Mouse (Mus musculus): Measurements from ENCODE around the gene Tbx18.

The Tbx18 gene

DNA sequence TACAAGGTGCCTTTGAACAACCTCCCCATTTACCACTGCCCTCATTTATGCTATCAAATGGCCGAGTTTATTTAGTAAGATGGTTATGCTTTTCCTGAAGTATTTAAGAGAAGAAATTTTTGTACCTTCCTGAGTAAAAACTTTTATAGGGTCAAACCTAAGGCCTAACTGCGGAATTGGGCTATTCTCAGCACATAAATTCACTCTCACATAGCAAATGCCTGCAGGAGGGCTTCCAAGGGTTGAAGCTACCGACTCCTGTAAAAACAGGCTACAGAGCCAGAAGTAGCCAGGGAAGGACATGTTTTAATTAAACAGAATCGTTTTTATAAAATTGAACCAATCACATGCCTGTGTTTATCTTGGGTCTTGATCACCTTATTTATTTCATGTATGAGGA is 20.7 kb downstream of the Tbx18 start:
- CTCF ChIA-PET, result no interaction called here

DNA sequence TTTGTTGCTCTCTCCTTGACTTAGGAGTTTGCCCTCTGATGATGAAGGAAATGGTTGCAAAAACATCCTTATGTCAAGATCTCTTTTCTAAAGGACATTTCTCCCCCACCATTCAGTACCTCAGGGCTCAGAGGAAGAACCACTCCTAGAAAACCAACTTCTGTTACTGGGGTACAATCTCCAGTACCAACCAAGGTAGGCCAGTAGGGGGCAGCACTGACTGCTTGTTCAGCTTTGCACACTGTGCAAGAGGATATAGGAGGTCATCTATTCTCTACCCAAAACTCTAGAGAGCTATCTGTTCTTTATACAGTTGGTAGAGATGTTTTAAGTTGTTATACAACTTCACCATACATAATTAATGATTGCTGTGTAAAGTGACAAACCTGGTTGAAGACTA is 22.9 kb downstream of the Tbx18 start:
- CTCF ChIA-PET, result no interaction called here

DNA sequence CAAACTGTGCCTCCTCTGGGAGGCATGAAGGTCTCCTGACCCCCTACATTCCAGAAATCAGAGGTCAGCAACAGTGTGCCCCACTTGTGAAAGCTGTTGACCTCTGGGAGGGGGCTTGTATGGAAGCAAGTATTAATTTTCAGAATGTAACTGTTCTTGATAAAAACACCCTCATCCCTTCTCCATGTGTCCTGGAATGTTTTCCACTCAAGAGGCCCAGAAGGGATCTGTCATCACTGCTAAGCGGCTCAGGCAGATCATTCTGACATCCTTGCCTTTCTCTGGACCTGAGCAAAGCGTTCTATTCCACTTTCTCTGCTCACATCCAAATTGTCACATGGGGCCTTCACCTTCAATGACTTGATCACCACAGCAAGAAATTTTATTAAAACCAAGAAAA is 28.8 kb downstream of the Tbx18 start:
- CTCF ChIA-PET, result no interaction called here

DNA sequence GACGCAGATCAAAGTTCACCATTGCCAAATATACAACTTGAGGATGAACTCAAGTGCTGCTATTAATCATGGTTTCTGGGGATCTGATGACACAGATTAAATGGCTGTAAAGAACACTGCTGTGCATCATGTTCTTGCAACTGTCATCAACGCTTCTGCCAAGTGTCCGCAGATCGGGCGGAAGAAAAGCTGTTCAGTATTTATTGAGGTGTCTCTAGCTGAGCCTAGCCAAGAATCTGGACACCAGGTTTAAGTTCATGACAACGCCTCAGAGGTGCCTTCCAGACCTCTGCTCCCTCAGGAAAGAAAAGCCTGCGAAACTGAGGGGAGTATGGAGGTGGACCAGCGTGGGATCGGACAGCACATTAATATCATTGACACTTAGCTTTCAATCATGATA is 44.1 kb downstream of the Tbx18 start:
- CTCF ChIA-PET, result no interaction called here

DNA sequence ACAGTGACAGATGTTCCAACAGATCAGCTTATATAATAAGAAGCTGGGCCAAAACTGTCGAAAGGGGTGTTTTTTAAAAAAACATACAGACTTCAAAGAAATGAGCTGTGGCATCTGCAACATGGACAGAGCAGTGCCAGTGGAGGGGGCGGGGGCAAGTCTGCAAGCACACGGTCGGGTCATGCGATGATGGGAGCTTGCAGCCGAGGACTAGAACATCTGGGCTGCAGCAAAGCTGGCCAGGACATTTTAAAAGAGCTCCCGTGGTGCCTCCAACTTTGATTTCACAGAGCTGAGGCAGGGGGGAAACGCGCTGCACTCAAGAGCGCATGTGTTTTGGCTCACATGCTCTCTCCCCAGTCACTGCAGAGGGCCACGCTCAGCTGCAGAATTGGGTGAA is 48.8 kb downstream of the Tbx18 start:
- CTCF ChIA-PET, result no interaction called here
